Mouse (Mus musculus) stomach, postnatal 0 days (tissue): Measurements from ENCODE around the gene Mybpc2.

Source experiments
- CTCF ChIP-seq: IDR thresholded peaks from 2 replicates; pipeline ENCODE4 v1.5.1; 2016; ENCODE audit warnings: antibody characterized with exemption, low read depth, mild to moderate bottlenecking, moderate library complexity
- EP300 ChIP-seq: optimal IDR thresholded peaks from 2 replicates; pipeline ENCODE3; 2016; ENCODE audit warnings: antibody characterized with exemption

- TF ChIP-seq CTCF (no peak), EP300 (no peak)
Observed at GRCm38 (mm10) chr7:44550409-44550678, 25.9 kb upstream of the Mybpc2 start.
